Mouse (Mus musculus): ENCODE measurements around the gene Egflam.

- TF ChIP-seq POLR2A (IDR thresholded peaks at IDR 0.05; ENCODE audit: extremely low read depth, insufficient read depth, low read length) (no peak), CTCF (IDR thresholded peaks at IDR 0.05; ENCODE audit: extremely low read depth, insufficient read depth, low read length) (no peak)
These were observed 224.4 kb downstream of the Egflam start for GRCm38 (mm10) chr15:7173776-7174175.

Data from cortical plate, adult 2 months (tissue).